Mouse (Mus musculus) intestine, embryonic 16.5 days (tissue): ENCODE data around the gene Tial1. TPM values are rescaled to one million over a fixed set of nuclear protein-coding genes. Genes with fewer than 3 reads are reported as not detected.

Experiments used
- ATAC-seq: fragments of 200-750 bp; cut with Nextera tagmentation; 2 replicates; pipeline ENCODE4 v1.8.0; 2017; ENCODE audit warnings: moderate TSS enrichment, moderate library complexity
- H3K27ac ChIP-seq: fragments of 300-500 bp; sonication (generic); 2 replicates; pipeline ENCODE4 v1.5.1; 2014; ENCODE audit warnings: mild to moderate bottlenecking, low read length
- H3K27me3 ChIP-seq: fragments of 300-500 bp; sonication (generic); replicated peaks from 2 replicates; pipeline ENCODE4 v1.6.1; 2014; ENCODE audit warnings: low read length, control low read depth, mixed read lengths; ENCODE audit not compliant: control insufficient read depth, insufficient read depth
- H3K36me3 ChIP-seq: fragments of 300-500 bp; sonication (generic); 2 replicates; pipeline ENCODE4 v1.6.1; 2014; ENCODE audit warnings: low read length, control low read depth; ENCODE audit not compliant: control insufficient read depth, insufficient read depth
- H3K4me1 ChIP-seq: fragments of 300-500 bp; sonication (generic); 2 replicates; pipeline ENCODE4 v1.6.1; 2014; ENCODE audit warnings: low read length, control low read depth, mixed read lengths; ENCODE audit not compliant: control insufficient read depth, insufficient read depth
- H3K4me2 ChIP-seq: fragments of 300-500 bp; sonication (generic); 2 replicates; pipeline ENCODE4 v1.6.1; 2014; ENCODE audit warnings: low read depth, low read length, control low read depth
- H3K4me3 ChIP-seq: fragments of 300-500 bp; sonication (generic); 2 replicates; pipeline ENCODE4 v1.5.1; 2014; ENCODE audit warnings: mild to moderate bottlenecking, low read length
- H3K9ac ChIP-seq: fragments of 300-500 bp; sonication (generic); 2 replicates; pipeline ENCODE4 v1.6.1; 2014; ENCODE audit warnings: low read depth, low read length
- H3K9me3 ChIP-seq: fragments of 300-500 bp; sonication (generic); 2 replicates; pipeline ENCODE4 v1.6.1; 2016; ENCODE audit warnings: low read length, control low read depth; ENCODE audit not compliant: control insufficient read depth
- WGBS: fragments of 180-500 bp; shearing (Covaris S2); extraction: QIAGEN DNeasy Blood & Tissue Kit; methylation state at CpG from one replicate; pipeline ENCODE4 v1.1.7; 2014; 5-methylcytosine and 5-hydroxymethylcytosine counted together
- polyA plus RNA-seq: library from polyadenylated mRNA; unstranded; fragments of >200 nt; fragmentation: Nextera tagmentation; extraction: Ambion mirVana; gene quantifications from 2 replicates; pipeline ENCODE4 v1.2.1, GENCODE M21; 2015

The Tial1 gene
- polyA plus RNA-seq, 1 experiment from 2014 or later: 19.0 TPM

DNA sequence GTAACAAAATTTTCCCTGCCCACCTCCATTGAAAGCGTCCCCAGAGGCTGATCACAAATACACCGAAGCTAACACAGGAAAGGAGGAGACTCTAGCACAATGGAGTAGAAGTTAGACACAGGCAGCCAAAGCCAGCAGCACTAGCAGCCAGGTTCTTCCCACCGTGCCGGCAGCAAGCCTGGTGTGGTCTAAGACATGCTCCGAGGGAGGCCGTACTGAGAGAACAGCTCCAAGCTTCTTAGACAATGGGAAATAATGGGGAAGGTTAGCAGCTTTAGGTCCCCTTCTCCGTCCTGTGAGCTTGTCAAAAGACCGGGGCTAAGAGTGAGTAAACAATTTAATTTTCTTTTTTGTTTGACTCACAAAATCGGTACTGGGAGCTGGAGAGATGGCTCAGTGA is 41.8 kb downstream of the Tial1 start:
- Histone ChIP-seq H3K27ac (no peak overlapping the region), H3K4me2 (no peak overlapping the region), H3K4me1 (peaks cover 9% of the 10 kb centered on the region), H3K27me3 (peaks cover 22% of the 10 kb centered on the region), H3K36me3 (no peaks in the 10 kb centered on the region), H3K9ac (no peak overlapping the region), H3K9me3 (no peaks in the 10 kb centered on the region), H3K4me3 (no peak overlapping the region)
- no peak for ATAC-seq
- WGBS: 20% methylated on average over 9 of the region's 9 CpGs

DNA sequence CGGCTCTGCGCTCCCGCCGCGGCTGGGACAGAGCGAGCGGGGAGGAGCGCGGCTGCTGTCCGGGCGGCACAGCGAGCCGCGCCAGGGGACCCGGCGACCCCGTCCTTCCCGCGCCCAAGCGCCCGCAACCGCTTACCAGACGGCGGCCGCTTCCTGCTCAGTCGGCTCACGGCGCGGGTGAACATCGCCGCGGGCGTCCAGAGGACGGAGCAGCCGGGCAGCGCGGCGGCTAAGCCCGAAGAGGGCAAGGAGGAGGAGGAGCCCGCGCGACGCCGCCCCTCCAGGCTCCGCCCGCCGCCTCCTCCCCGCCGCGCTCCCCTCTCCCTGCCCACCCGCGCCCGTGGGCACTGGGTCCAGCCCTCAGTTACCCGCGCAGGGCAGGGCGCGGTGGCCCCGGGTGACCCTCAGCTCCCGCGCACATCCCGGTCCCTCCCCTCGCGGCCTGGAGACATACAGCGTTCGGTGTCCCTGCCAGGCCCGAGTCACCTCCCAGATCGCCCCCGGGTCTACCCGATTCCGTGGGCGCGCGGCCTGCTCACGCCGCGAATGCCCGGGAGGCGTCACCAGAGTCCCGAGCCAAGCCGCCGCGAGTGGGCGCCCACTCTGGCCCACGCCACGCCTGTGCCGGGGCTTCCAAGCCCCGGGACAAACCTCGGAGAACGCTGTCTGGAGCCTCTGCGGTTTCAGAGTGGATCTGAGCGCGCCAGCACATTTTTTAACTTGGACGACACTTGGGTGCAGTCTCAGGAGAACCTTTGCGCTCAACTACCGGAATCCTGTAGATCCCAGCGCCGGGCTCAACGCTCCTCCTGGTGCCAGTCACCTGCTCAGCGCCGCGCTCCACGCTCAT is 43.4 kb downstream of the Tial1 start, which contains the start of gene Rgs10:
Rgs10 (minus strand) TSS at position 829 of the 850 bp plus-strand sequence.
- Histone ChIP-seq H3K4me1 (peaks cover 9% of the 10 kb centered on the region), H3K9ac (peak within 1 kb of the TSS; percentile 75), H3K27ac (0 out of 2 replicates have a peak within 1 kb of the TSS, but pooled peaks have one; percentile 19), H3K9me3 (no peaks in the 10 kb centered on the region), H3K4me2 (peak within 1 kb of the TSS; percentile 99), H3K27me3 (peaks cover 25% of the 10 kb centered on the region), H3K4me3 (peak within 1 kb of the TSS; percentile 67), H3K36me3 (no peaks in the 10 kb centered on the region)
- ATAC-seq: peak; percentile 90
- under 1% methylated on average over 86 of the region's 102 CpGs for WGBS

GRCm38 (mm10) chr7:128417226-128417929 is 44.1 kb downstream of the Tial1 start:
- peak overlapping the region; percentile 99 for H3K4me2 ChIP-seq
- no peaks in the 10 kb centered on the region for H3K9me3 ChIP-seq
- peaks cover 25% of the 10 kb centered on the region for H3K27me3 ChIP-seq
- peaks cover 12% of the 10 kb centered on the region for H3K4me1 ChIP-seq
- H3K36me3 ChIP-seq: no peaks in the 10 kb centered on the region
- no peak overlapping the region for H3K27ac ChIP-seq
- H3K4me3 ChIP-seq: peak overlapping the region; percentile 67
- WGBS: 3% methylated on average over 32 of the region's 32 CpGs
- peak overlapping the region; percentile 75 for H3K9ac ChIP-seq
- 0 out of 2 replicates have a peak, but pooled peaks have one; percentile 3 for ATAC-seq

DNA sequence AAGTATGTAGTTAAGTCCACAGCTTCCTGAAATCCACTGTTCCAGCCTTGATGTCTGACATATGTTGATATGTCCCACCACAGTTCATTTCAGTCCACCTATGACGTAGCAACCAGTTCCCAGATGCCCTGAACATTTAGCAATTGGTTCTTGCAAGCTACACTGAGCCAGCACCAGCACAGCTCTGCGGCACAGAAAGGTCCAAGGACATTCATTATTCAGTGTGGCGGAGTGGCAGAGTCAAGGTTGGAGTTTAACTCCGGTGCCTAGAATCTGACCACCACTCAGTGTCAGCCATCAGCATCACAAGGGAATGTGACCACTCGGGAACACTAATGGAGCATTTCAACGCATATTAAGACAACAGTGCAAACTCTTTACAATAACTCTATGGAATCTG is 44.9 kb downstream of the Tial1 start:
- WGBS: 57% methylated on average over 6 of the region's 6 CpGs
- Histone ChIP-seq H3K4me3 (no peak overlapping the region), H3K27ac (no peak overlapping the region), H3K9ac (no peak overlapping the region), H3K27me3 (peaks cover 25% of the 10 kb centered on the region), H3K4me2 (peak overlapping the region; percentile 99; the same call in 1 of the 2 replicates), H3K36me3 (no peaks in the 10 kb centered on the region), H3K4me1 (peaks cover 14% of the 10 kb centered on the region), H3K9me3 (no peaks in the 10 kb centered on the region)
- ATAC-seq: no peak

GRCm38 (mm10) chr7:128414433-128414832 is 47.1 kb downstream of the Tial1 start:
- H3K27ac ChIP-seq: no peak overlapping the region
- WGBS: 35% methylated on average over 8 of the region's 8 CpGs
- no peak overlapping the region for H3K9ac ChIP-seq
- H3K4me1 ChIP-seq: peaks cover 14% of the 10 kb centered on the region
- no peak overlapping the region for H3K4me2 ChIP-seq
- no peaks in the 10 kb centered on the region for H3K9me3 ChIP-seq
- peaks cover 12% of the 10 kb centered on the region for H3K27me3 ChIP-seq
- no peak for ATAC-seq
- H3K4me3 ChIP-seq: no peak overlapping the region
- H3K36me3 ChIP-seq: no peaks in the 10 kb centered on the region

DNA sequence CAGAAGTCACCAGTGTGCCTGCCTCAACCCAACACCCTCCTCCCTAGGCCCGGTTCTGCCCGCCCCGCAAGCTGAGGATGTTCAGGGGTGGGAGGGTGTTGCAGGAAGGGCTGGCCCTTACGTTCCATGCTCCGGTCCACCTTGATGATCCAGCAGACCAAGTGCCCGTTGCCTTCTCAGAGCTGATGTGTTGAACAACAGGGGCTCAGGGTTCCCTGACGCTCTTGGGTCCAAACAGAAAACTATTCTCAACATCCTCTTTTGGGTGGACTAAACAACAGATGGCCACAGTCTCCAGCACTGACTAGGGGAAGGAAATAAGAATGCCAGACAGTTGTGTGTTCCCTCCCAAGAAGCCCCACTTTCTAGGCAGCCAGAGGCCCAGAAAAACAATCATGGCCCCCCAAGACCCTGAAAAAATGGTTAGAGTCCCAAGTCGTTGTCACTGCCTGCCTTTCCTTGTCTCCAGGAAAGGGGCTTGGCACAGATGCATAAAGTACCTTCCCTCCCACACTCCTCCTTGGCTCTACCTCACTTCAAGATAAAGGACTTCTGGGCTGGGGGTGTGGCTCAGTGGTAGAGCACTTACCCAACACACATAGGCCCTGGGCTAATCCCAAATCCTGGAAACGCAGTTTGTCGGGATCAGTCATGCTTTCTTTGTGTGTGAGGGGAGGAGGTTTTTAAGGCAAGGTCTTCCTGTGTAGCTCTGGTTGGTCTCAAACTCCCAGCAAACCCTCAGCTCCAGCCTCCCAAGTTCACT is 49.3 kb downstream of the Tial1 start:
- H3K4me1 ChIP-seq: peaks cover 5% of the 10 kb centered on the region; the same call in 1 of the 2 replicates
- no peak for ATAC-seq
- no peak overlapping the region for H3K27ac ChIP-seq
- no peaks in the 10 kb centered on the region for H3K36me3 ChIP-seq
- no peak overlapping the region for H3K4me2 ChIP-seq
- H3K9ac ChIP-seq: no peak overlapping the region
- 67% methylated on average over 10 of the region's 10 CpGs for WGBS
- H3K27me3 ChIP-seq: peaks cover 3% of the 10 kb centered on the region
- no peaks in the 10 kb centered on the region for H3K9me3 ChIP-seq
- no peak overlapping the region for H3K4me3 ChIP-seq

DNA sequence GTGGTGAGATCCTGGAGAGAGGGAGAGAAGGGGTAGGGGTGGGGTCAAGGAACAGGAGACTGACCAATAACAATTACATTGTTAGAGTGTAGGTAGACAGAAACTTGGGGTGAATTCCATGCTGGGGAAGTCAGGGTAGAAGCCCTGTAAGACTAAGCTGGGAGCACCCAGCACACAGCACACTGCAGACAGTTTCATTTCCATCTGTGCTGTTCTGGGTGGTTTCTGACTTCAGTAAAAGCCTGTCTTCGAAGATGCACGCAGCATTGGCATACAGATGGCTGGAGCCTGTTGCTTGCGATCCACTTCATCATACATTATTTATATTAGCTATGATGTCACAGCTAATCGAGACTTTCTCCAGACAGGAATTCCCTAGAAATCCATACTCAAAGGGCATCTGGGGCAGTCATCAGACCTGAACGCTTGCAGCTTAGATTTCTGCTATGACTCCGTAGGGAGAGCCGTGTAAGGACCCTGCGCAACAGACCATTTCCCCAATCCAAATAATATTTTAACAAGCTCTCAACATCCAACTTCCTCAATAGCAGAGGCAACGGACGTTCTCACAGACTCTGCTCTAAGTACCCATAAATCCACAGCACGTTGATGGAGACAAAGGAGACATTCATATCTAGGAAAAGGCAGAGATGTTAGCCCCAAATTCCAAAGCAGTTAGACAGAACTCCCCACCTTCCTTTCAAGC is 50.7 kb downstream of the Tial1 start:
- Histone ChIP-seq H3K4me2 (no peak overlapping the region), H3K27me3 (peaks cover 3% of the 10 kb centered on the region; the same call in 1 of the 2 replicates), H3K9ac (no peak overlapping the region), H3K4me3 (no peak overlapping the region), H3K36me3 (no peaks in the 10 kb centered on the region), H3K4me1 (peaks cover 5% of the 10 kb centered on the region; the same call in 1 of the 2 replicates), H3K27ac (no peak overlapping the region), H3K9me3 (no peaks in the 10 kb centered on the region)
- no peak for ATAC-seq
- 46% methylated on average over 11 of the region's 11 CpGs for WGBS

DNA sequence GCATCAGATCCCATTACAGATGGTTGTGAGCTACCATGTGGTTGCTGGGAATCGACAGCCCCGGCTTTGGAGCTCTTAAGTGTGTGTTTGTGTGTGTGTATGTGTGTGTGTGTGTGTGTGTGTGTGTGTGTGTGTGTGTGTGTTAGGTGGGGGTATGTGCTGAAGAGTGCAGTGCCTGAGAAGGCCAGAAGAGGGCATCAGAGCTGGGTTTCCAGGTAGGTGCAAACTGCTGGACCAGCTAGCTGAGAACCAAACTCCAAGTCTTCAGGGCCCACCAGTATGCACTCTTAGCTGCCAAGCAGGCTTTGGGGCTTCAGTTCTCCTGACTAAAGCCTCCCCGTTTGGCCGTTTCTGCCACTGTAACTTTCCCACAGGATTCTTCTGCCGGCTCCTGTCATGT is 53.3 kb downstream of the Tial1 start:
- Histone ChIP-seq H3K9me3 (no peaks in the 10 kb centered on the region), H3K36me3 (no peaks in the 10 kb centered on the region), H3K27me3 (no peaks in the 10 kb centered on the region), H3K4me3 (no peak overlapping the region), H3K9ac (no peak overlapping the region), H3K4me1 (peaks cover 5% of the 10 kb centered on the region; the same call in 1 of the 2 replicates), H3K27ac (no peak overlapping the region), H3K4me2 (no peak overlapping the region)
- WGBS: 90% methylated on average over 5 of the region's 5 CpGs
- ATAC-seq: no peak
